Mouse (Mus musculus) embryonic fibroblast, embryonic 13.5 days (primary cell): Measurements from ENCODE around the gene Scgb1c1. TPM values are rescaled to one million over a fixed set of nuclear protein-coding genes. Genes with fewer than 3 reads are reported as not detected.

Source experiments
- H3K27ac ChIP-seq: 2 replicates; pipeline ENCODE4 v1.5.1; 2012; ENCODE audit warnings: low read length, control low read depth, inconsistent platforms; ENCODE audit not compliant: insufficient read depth
- H3K4me1 ChIP-seq: 2 replicates; pipeline ENCODE4 v1.6.1; 2011; ENCODE audit warnings: low read length; ENCODE audit not compliant: control insufficient read depth, insufficient read depth
- H3K4me3 ChIP-seq: 2 replicates; pipeline ENCODE4 v1.5.1; 2011; ENCODE audit warnings: mild to moderate bottlenecking, control low read depth, low read length; ENCODE audit not compliant: insufficient read depth
- CTCF ChIP-seq: IDR thresholded peaks from 2 replicates; pipeline ENCODE4 v1.5.1; 2011; ENCODE audit warnings: mild to moderate bottlenecking, control low read depth, low read length, moderate library complexity, borderline replicate concordance; ENCODE audit not compliant: insufficient read depth
- POLR2A ChIP-seq: IDR thresholded peaks from 2 replicates; pipeline ENCODE4 v1.6.1; 2011; ENCODE audit warnings: low read depth, mild to moderate bottlenecking, control low read depth, low read length, moderate library complexity
- polyA plus RNA-seq: library from polyadenylated mRNA; stranded (reverse); fragments of >200 nt; gene quantifications from 2 replicates; pipeline ENCODE4 v1.2.4, GENCODE M21; 2011; ENCODE audit warnings: low read depth; ENCODE audit not compliant: missing spikeins, insufficient read length

Scgb1c1 gene
- polyA plus RNA-seq, 1 experiment = not detected

DNA sequence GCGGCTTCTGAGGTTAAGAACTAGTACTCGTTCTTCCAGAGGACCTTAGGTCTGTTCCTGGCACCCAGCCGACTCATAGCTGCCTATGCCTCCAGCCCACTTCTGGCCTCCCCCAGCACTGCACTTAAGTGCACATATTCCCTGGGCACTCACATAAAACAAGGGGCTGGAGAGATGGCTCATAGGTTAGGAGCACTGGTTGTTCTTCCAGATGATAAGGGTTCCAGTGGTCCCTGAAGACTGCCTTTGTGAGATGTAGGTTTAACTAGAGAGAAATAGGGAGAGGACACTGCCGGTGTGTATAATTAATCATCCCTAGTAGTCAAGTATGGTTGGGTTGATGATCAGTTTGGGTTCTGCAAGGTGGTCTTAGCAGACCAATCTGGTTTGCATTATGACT lies 22.6 kb upstream of the Scgb1c1 start:
- no peak for TF ChIP-seq CTCF
- no peak for TF ChIP-seq POLR2A
- H3K4me3 ChIP-seq = no peak overlapping the region
- H3K4me1 ChIP-seq = no peaks in the 10 kb centered on the region
- no peak overlapping the region for H3K27ac ChIP-seq

DNA sequence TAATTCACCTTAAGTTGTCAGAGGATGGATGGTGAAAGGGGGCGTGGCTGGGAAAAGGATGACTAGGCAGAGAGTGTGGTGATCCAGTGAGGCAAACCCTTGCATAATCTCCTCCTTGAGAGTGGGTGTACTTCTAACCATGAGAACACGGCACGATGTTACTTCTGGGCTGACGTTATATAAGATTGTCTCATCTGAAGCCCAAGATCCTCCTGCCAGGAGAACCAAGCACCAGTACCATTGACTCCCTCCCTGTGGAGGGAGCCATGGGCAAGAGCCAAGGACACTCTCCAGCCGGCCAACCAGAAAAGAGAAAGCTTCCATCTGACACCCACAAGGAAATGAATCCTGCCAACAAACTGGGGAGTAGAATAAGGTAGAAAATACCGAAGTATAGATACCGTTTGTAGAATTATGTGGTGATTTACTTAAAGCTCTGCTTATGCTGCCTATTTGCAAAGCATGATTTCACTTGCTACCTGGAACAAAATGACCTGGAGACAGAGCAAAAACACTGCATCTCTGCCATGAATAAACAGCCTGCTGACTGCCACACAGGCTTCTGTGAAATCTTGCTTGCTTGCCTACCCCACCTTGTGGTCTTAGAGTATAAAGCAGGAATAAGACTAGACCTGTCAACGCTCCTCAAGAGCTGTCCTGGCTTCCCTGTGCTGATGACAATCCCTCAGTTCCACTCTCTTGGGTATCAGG lies 17.0 kb upstream of the Scgb1c1 start:
- TF ChIP-seq CTCF (no peak), POLR2A (no peak)
- no peak overlapping the region for H3K27ac ChIP-seq
- no peaks in the 10 kb centered on the region for H3K4me1 ChIP-seq
- no peak overlapping the region for H3K4me3 ChIP-seq

DNA sequence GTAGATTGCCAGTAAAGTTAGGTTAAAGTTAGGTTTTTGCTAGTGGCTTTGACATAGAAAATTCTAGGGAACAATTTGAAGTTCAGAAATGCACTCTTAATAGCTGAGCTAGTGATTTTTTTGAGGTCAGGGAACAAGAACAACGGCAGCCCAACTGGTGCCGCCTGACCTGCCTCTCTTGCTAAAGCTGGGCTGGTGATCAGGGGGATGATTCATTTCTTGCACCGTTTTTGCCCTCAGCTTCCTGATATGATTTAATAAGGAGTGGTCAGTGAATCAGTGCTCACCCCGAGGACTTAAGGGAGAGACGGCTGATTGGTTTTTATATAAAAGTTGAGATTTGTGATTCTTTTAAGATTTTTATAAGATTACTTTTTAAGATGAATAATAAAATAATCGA lies 13.9 kb upstream of the Scgb1c1 start:
- no peaks in the 10 kb centered on the region for H3K4me1 ChIP-seq
- no peak overlapping the region for H3K4me3 ChIP-seq
- no peak for TF ChIP-seq POLR2A
- no peak for TF ChIP-seq CTCF
- no peak overlapping the region for H3K27ac ChIP-seq

DNA sequence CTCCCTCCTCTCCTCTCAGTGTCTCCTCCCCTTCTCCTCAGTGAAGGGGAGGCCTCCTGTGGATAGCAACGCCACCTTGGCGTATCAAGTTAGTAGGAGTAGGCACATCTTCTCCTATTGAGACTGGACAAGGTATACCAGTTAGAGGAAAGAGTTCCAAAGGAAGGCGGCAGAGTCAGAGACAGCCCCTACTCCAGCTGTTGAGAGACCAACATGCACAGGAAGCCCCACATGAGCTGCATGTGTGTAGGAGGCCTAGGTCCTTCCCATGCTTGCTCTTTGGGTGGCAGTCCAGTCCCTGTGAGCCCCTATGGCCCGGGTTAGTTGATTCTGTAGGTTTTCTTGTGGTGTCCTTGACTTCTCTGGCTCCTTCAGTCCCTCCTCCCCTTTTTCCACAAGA lies 12.0 kb upstream of the Scgb1c1 start:
- H3K4me3 ChIP-seq = no peak overlapping the region
- TF ChIP-seq POLR2A = no peak
- H3K4me1 ChIP-seq = no peaks in the 10 kb centered on the region
- no peak overlapping the region for H3K27ac ChIP-seq

DNA sequence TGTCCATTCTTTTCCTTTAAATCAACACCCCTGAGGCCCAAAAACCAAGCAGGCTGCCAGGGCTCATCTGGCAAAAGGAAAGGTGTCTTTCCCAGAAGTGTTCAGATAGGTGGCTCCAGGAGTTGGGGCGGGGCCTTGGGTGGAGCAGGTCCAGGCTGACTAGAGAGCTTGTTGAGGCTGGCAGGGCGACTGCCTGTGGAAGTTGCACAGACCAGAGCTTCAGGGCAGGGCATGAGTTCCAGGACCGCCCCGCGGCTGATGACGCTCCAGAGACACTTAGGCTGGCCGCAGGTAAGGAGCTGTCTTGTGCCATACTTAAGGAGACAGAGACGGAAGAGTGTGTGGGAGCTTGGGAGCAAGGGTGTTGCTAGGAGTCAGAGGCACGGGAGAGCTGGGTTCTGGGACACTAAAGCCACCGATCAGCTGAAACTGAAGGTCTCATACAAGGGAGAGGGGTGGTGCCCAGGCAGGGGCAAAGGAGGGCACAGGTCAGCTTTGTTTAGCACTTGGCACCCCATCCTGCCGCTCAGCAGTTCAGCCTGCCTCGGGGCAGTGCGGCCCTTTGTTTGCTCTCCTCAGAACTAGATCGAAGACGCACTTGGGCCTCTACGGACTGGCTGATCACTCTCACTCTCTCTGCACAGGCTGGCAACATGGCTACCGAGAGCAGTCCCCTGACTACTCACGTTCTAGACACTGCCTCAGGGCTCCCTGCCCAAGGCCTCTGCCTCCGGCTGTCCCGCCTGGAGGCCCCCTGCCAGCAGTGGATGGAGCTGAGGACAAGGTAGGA lies 10.2 kb upstream of the Scgb1c1 start, which contains the start of gene Urah:
Gene Urah (plus strand): TSS at position 51 of the 790 bp plus-strand sequence.
- no peaks in the 10 kb centered on the region for H3K4me1 ChIP-seq
- TF ChIP-seq POLR2A (no peak), CTCF (no peak)
- no peak within 1 kb of the TSS for H3K27ac ChIP-seq
- no peak within 1 kb of the TSS for H3K4me3 ChIP-seq

DNA sequence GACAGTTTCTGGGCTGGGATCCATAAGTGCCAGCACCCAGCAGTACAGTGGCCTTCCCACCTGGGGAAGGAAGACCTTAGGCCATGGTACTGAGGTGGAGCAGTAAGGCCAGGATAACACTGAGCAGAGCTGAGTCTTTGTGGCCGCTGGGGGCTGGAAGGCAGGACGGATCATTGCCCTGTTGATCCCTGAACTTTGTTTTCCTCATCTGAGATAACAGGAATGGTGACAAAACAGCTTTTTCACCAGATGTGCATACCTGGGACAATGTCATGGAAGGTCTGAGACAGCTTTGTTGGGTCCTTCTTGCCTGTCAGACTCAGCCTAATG lies 9.6 kb upstream of the Scgb1c1 start:
- Histone ChIP-seq H3K4me1 (no peaks in the 10 kb centered on the region), H3K4me3 (no peak overlapping the region), H3K27ac (no peak overlapping the region)
- TF ChIP-seq CTCF (no peak), POLR2A (no peak)

DNA sequence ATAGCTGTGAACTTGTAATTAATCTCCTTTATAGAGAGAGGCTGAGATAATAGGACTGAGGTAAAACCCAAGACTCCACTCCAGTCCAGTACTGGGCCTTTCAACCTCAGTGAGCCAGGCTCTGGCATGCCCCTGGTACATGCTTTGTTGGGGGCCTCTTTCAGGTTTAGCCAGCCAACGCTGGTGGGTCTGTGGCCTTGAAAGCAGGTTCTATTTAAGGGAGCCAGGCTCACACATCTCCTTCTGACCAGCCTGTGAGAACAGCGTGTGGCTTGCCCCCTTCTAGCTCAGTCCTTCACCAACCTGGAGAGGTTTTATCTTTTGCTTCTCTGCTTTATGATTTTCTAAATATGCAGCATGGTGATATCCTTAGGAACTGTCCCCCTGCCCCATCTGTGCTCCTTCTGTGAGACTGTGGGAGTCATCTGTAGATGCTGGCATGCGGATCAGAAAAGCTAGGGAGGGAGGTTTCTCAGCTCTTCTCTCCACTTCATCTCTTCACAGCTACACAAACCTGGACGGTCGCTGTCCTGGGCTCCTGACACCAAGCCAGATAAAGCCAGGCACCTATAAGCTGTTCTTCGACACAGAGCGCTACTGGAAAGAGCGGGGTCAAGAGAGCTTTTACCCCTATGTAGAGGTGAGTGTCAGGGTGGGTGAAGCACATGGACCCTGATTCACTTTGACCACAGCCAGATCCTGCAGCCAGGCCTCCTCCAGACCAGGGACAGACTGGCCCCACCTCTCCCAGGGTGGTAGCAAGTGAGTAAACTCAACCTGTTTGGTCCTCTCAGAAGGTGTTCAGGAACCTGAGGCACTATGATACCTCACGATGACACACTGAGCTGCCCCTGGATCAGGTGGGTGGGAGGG lies 8.9 kb upstream of the Scgb1c1 start:
- Histone ChIP-seq H3K4me3 (no peak overlapping the region), H3K4me1 (no peaks in the 10 kb centered on the region), H3K27ac (no peak overlapping the region)
- no peak for TF ChIP-seq POLR2A
- TF ChIP-seq CTCF = no peak

DNA sequence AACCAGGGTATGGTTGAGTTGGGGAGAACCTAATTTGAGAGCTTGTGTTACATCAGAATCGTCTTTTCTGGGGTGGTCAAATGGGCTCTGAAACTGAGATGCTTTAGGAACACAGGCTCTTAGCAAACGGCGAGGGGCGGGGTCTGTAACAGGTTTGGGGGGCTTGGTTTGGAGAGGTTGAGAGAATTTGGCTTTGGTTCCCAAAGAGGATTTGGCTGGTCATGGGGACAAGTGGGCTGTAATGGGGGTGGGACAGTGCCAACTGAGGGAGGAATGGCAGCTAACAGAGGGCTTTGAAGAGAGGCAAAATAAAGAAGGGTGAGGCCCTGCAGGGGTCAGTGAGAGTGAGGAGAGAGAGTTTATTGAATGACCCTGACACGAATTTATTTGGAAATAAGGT lies 5.8 kb upstream of the Scgb1c1 start:
- Histone ChIP-seq H3K27ac (no peak overlapping the region), H3K4me1 (no peaks in the 10 kb centered on the region), H3K4me3 (no peak overlapping the region)
- no peak for TF ChIP-seq POLR2A

DNA sequence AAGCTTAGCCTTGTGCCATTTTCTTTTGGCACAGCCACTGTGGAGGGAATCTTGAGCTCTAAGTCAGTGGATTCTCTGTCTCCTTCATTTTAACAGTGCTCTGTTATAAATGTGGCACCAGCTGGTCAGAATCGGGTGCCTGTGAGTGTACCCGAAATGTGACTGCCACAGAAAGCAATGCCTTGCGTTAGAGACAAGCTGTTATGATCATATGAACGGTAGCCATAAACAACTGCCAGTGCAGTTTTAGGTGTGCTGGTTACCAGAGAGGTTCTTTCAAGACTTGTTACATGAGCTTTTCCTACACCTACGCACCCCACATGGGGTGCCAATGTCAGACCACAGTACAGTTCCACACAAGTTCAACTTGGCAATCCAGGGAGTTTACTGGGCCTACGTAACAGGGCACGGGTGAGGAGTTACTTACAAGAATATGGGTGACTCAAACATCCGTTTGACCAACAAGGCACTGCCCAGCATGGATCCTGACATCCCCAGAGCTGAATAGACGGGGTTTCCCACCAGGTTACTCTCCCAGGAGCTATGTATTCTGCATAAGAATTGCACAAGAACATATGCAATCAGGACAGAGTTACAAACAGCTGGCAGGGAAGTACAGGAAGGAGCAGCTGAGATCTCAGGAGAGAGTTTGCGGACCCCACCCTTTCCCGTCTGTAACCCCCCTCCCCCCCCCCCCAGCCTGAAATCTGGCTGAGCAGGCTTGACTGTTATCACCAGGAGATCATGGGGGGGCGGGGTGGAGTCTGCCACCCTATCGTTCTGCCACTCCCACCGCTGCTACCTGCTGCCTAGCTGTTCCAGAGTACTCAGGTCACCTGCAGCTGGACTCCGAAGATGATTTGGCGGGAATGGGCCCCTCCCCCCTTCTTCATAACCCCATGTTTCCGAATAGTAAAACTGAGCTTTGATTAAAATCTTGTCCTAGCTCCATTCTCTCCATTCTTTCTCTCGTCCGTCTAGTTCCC lies 4.3 kb upstream of the Scgb1c1 start:
- no peak overlapping the region for H3K4me3 ChIP-seq
- H3K4me1 ChIP-seq = no peaks in the 10 kb centered on the region
- no peak overlapping the region for H3K27ac ChIP-seq
- TF ChIP-seq POLR2A = no peak
- TF ChIP-seq CTCF = no peak
